Mouse (Mus musculus): ENCODE data around the gene Atg101.

- TF ChIP-seq CTCF (IDR thresholded peaks at IDR 0.05; ENCODE audit: control insufficient read depth, insufficient read depth, insufficient read length) (no peak), FOSL1 (IDR thresholded peaks at IDR 0.05; ENCODE audit: insufficient read depth, low read length, poor library complexity, severe bottlenecking) (no peak)
Observed at GRCm38 (mm10) chr15:101294028-101294894, 10.2 kb downstream of the Atg101 start.
